24 mouse cellular contexts compared by ENCODE assay signal in genomic region chr10:7138049-7138448, GRCm38 (mm10).
A peak's percentile ranks its signal among the peaks of the same experiment; 100 is the strongest.
DNase-seq lines count a peak whose midpoint lies in the region; ATAC-seq and TF ChIP-seq lines count a peak whose summit lies in the region.
"Had no signal": no experiment of that assay in that cellular context is flagged by ENCODE, and none has a peak within 500 bp of the region (broad histone marks: within the 10 kb centered on the region; RNA-seq: fewer than 3 reads in every experiment).

No protein-coding gene starts in this region.

- H3K27ac ChIP-seq in forebrain, embryonic 16.5 days (ENCODE audit: low read length): no peak overlapping the region
- no peak overlapping the region for H3K27ac ChIP-seq in forebrain, postnatal 0 days (ENCODE audit: low read depth, low read length)
- H3K27ac ChIP-seq in kidney, embryonic 16.5 days (ENCODE audit: low read length): no peak overlapping the region
- H3K27ac ChIP-seq in hindbrain, embryonic 15.5 days (replicated peaks): no peak overlapping the region
- H3K27ac ChIP-seq: heart, adult 2 months; kidney, postnatal 0 days; left cerebral cortex, adult 2 months; limb, embryonic 12.5 days; liver, embryonic 15.5 days; lung, embryonic 15.5 days; midbrain, embryonic 12.5 days had no signal

- no peak overlapping the region for H3K4me3 ChIP-seq in forebrain, embryonic 16.5 days (replicated peaks; ENCODE audit: low read length)
- H3K4me3 ChIP-seq in forebrain, postnatal 0 days (ENCODE audit: low read depth, low read length): no peak overlapping the region
- no peak overlapping the region for H3K4me3 ChIP-seq in kidney, embryonic 16.5 days (ENCODE audit: low read length)
- no peak overlapping the region for H3K4me3 ChIP-seq in hindbrain, embryonic 15.5 days
- H3K4me3 ChIP-seq: heart, adult 2 months; heart, embryonic 12.5 days; left cerebral cortex, adult 2 months; limb, embryonic 12.5 days; liver, embryonic 15.5 days; lung, embryonic 15.5 days; midbrain, embryonic 12.5 days had no signal

- no peaks in the 10 kb centered on the region for H3K9me3 ChIP-seq in forebrain, embryonic 16.5 days (ENCODE audit: control insufficient read depth, low read length)
- H3K9me3 ChIP-seq in forebrain, postnatal 0 days (ENCODE audit: low read length): no peaks in the 10 kb centered on the region
- no peaks in the 10 kb centered on the region for H3K9me3 ChIP-seq in kidney, embryonic 16.5 days (ENCODE audit: low read length)
- H3K9me3 ChIP-seq in hindbrain, embryonic 15.5 days: no peaks in the 10 kb centered on the region
- H3K9me3 ChIP-seq: heart, embryonic 12.5 days; limb, embryonic 12.5 days; liver, embryonic 15.5 days; lung, embryonic 15.5 days; midbrain, embryonic 12.5 days had no signal

- TF ChIP-seq POLR2A in brain, embryonic 14.5 days (IDR thresholded peaks at IDR 0.05; ENCODE audit: borderline replicate concordance, extremely low read depth, insufficient read depth, insufficient read length, poor library complexity, severe bottlenecking): no peak

- H3K4me1 ChIP-seq in forebrain, embryonic 16.5 days (replicated peaks; ENCODE audit: control insufficient read depth, insufficient read depth, low read length): 0 out of 2 replicates have a peak, but pooled peaks cover 4% of the 10 kb centered on the region
- H3K4me1 ChIP-seq in forebrain, postnatal 0 days (ENCODE audit: insufficient read depth): no peaks in the 10 kb centered on the region
- H3K4me1 ChIP-seq in kidney, embryonic 16.5 days (ENCODE audit: insufficient read depth, low read length): peaks cover 27% of the 10 kb centered on the region
- H3K4me1 ChIP-seq in hindbrain, embryonic 15.5 days (replicated peaks): no peaks in the 10 kb centered on the region
- H3K4me1 ChIP-seq: liver, embryonic 15.5 days; midbrain, embryonic 12.5 days had no signal

- no peak overlapping the region for H3K9ac ChIP-seq in forebrain, embryonic 16.5 days (replicated peaks; ENCODE audit: low read depth, low read length)
- no peak overlapping the region for H3K9ac ChIP-seq in forebrain, postnatal 0 days
- H3K9ac ChIP-seq in kidney, embryonic 16.5 days (replicated peaks; ENCODE audit: low read length): no peak overlapping the region
- H3K9ac ChIP-seq in hindbrain, embryonic 15.5 days: no peak overlapping the region
- H3K9ac ChIP-seq: heart, embryonic 12.5 days; limb, embryonic 12.5 days; liver, embryonic 15.5 days; lung, embryonic 15.5 days; midbrain, embryonic 12.5 days had no signal

- ATAC-seq in forebrain, embryonic 16.5 days: 0 out of 2 replicates have a peak, but pooled peaks have one; percentile 28
- no peak for ATAC-seq in forebrain, postnatal 0 days
- ATAC-seq in kidney, embryonic 16.5 days (ENCODE audit: low FRiP score, low TSS enrichment): peak; percentile 36; the same call in 1 of the 2 replicates
- peak; percentile 38; the same call in 1 of the 2 replicates for ATAC-seq in hindbrain, embryonic 15.5 days (ENCODE audit: low FRiP score, low read depth)

- peak overlapping the region; percentile 6; the same call in 1 of the 2 replicates for H3K4me2 ChIP-seq in forebrain, embryonic 16.5 days (ENCODE audit: low read length)
- H3K4me2 ChIP-seq in forebrain, postnatal 0 days (ENCODE audit: low read depth): no peak overlapping the region
- H3K4me2 ChIP-seq in kidney, embryonic 16.5 days (replicated peaks; ENCODE audit: low read depth, low read length): no peak overlapping the region
- H3K4me2 ChIP-seq in hindbrain, embryonic 15.5 days: peak overlapping the region; percentile 26; the same call in 1 of the 2 replicates
- H3K4me2 ChIP-seq: heart, embryonic 12.5 days; limb, embryonic 12.5 days; liver, embryonic 15.5 days; lung, embryonic 15.5 days; midbrain, embryonic 12.5 days had no signal

- no peak for TF ChIP-seq CTCF in forebrain, postnatal 0 days (IDR thresholded peaks at IDR 0.05; ENCODE audit: low read depth)
- TF ChIP-seq CTCF in brain, embryonic 14.5 days (IDR thresholded peaks at IDR 0.05; ENCODE audit: borderline replicate concordance, extremely low read depth, insufficient read depth, insufficient read length): no peak

- WGBS in forebrain, embryonic 16.5 days: 40% methylated on average over 12 of the region's 12 CpGs
- 38% methylated on average over 12 of the region's 12 CpGs for WGBS in forebrain, postnatal 0 days
- WGBS in kidney, embryonic 16.5 days: 57% methylated on average over 12 of the region's 12 CpGs
- WGBS in hindbrain, embryonic 15.5 days: 65% methylated on average over 12 of the region's 12 CpGs

- no peaks in the 10 kb centered on the region for H3K36me3 ChIP-seq in forebrain, embryonic 16.5 days (ENCODE audit: control insufficient read depth, insufficient read depth)
- no peaks in the 10 kb centered on the region for H3K36me3 ChIP-seq in forebrain, postnatal 0 days (ENCODE audit: insufficient read depth)
- peaks cover 33% of the 10 kb centered on the region for H3K36me3 ChIP-seq in kidney, embryonic 16.5 days (ENCODE audit: insufficient read depth, low read length)
- H3K36me3 ChIP-seq in hindbrain, embryonic 15.5 days: no peaks in the 10 kb centered on the region

- H3K27me3 ChIP-seq in forebrain, embryonic 16.5 days (replicated peaks; ENCODE audit: control insufficient read depth, insufficient read depth, low read length): no peaks in the 10 kb centered on the region
- H3K27me3 ChIP-seq in forebrain, postnatal 0 days (ENCODE audit: insufficient read depth, low read length): no peaks in the 10 kb centered on the region
- H3K27me3 ChIP-seq in kidney, embryonic 16.5 days (ENCODE audit: insufficient read depth, low read length): no peaks in the 10 kb centered on the region
- H3K27me3 ChIP-seq in hindbrain, embryonic 15.5 days: no peaks in the 10 kb centered on the region
- H3K27me3 ChIP-seq: heart, embryonic 12.5 days; limb, embryonic 12.5 days; liver, embryonic 15.5 days; lung, embryonic 15.5 days; midbrain, embryonic 12.5 days had no signal

- DNase-seq in forebrain, postnatal 0 days: no peak
- DNase-seq in kidney, postnatal 10 days: no peak
- peak; percentile 43 for DNase-seq in brain, embryonic 14.5 days (ENCODE audit: low read depth)
- no peak for DNase-seq in layer of hippocampus, postnatal 14 days (ENCODE audit: low spot score in 2 of 2)
- DNase-seq in layer of hippocampus, adult 18-20 months (ENCODE audit: low spot score in 2 of 2): no peak
- DNase-seq: adrenal gland, postnatal 25 days; B cell, adult 2 months; cerebellum, adult 8-10 months; cerebellum, postnatal 25 days; heart, adult 2 months; heart, postnatal 4 days; kidney, adult 18-20 months; lung, postnatal 36 days; right cerebral cortex, postnatal 14 days had no signal

Comparison
In these comparisons a context has a peak if more than half of its experiments do, and no peak if none do; other contexts are left out.
1. H3K4me2 ChIP-seq: peak in forebrain, embryonic 16.5 days (single experiment) and hindbrain, embryonic 15.5 days (single experiment); none in forebrain, postnatal 0 days (single experiment) and kidney, embryonic 16.5 days (single experiment).